Mouse (Mus musculus) cerebellum, postnatal 10 days (tissue): Measurements from ENCODE around the gene Gm21897.
A peak's percentile ranks its signal among the peaks of the same experiment; 100 is the strongest.
"Not testable (repeated sequence)": the region's sequence is repeated elsewhere in the genome, so short reads cannot be mapped to it uniquely, and the experiment has no call there.

Experiments
- DNase-seq, 2 experiments: peaks; one replicate each; pipeline ENCODE4 v3.0.0; 2021; ENCODE audit warnings: mixed read lengths in 2 of 2

The Gm21897 gene

GRCm38 (mm10) chr16:15317158-15317557, at the start of gene Gm21897:
Gene Gm21897 (plus strand): TSS chr16:15317458.
- DNase-seq, result not testable (repeated sequence)

- no peak for DNase-seq
Measured at GRCm38 (mm10) chr16:15272291-15272690, 45.0 kb upstream of the Gm21897 start.

GRCm38 (mm10) chr16:15277461-15277860, 39.8 kb upstream of the Gm21897 start:
- DNase-seq, result peak; percentile 11 to 14

- DNase-seq, result no peak
Measured at GRCm38 (mm10) chr16:15293041-15293440, 24.2 kb upstream of the Gm21897 start.

GRCm38 (mm10) chr16:15294289-15294688, 23.0 kb upstream of the Gm21897 start:
- DNase-seq, result no peak

- peak; percentile 33 to 54 for DNase-seq
Measured at GRCm38 (mm10) chr16:15294911-15295659, 22.2 kb upstream of the Gm21897 start.

GRCm38 (mm10) chr16:15334526-15334925, 17.3 kb downstream of the Gm21897 start:
- no peak for DNase-seq

- DNase-seq, result peak; percentile 4 to 21
Measured at GRCm38 (mm10) chr16:15339051-15339450, 21.8 kb downstream of the Gm21897 start.

- no peak for DNase-seq
Measured at GRCm38 (mm10) chr16:15346045-15346444, 28.8 kb downstream of the Gm21897 start.

- no peak for DNase-seq
Measured at GRCm38 (mm10) chr16:15349381-15349780, 32.1 kb downstream of the Gm21897 start.

GRCm38 (mm10) chr16:15351301-15351700, 34.0 kb downstream of the Gm21897 start:
- DNase-seq, result no peak

GRCm38 (mm10) chr16:15352320-15352719, 35.1 kb downstream of the Gm21897 start:
- DNase-seq, result peak; percentile 18 to 23

GRCm38 (mm10) chr16:15354901-15355300, 37.6 kb downstream of the Gm21897 start:
- no peak for DNase-seq

GRCm38 (mm10) chr16:15355339-15355738, 38.1 kb downstream of the Gm21897 start:
- no peak for DNase-seq

- no peak for DNase-seq
Measured at GRCm38 (mm10) chr16:15357766-15358165, 40.5 kb downstream of the Gm21897 start.

- DNase-seq, result no peak
Measured at GRCm38 (mm10) chr16:15359110-15359782, 42.0 kb downstream of the Gm21897 start.

- DNase-seq, result no peak
Measured at GRCm38 (mm10) chr16:15360825-15361224, 43.6 kb downstream of the Gm21897 start.
